Mouse (Mus musculus) bone marrow macrophage, adult 2 months (primary cell): Measurements from ENCODE around the gene Unc5cl.

Source experiments
- CTCF ChIP-seq: IDR thresholded peaks from 2 replicates; pipeline ENCODE4 v1.5.1; 2012; ENCODE audit warnings: low read depth, mild to moderate bottlenecking, low read length, moderate library complexity
- POLR2A ChIP-seq: IDR thresholded peaks from 2 replicates; pipeline ENCODE4 v1.6.1; 2012; ENCODE audit warnings: mild to moderate bottlenecking, low read depth, low read length, borderline replicate concordance

GRCm38 (mm10) chr17:48418174-48418573 is 36.5 kb upstream of the Unc5cl start:
- no peak for TF ChIP-seq CTCF
- TF ChIP-seq POLR2A, result no peak
